Mouse (Mus musculus) heart, postnatal 0 days (tissue): ENCODE results near the gene Mapk14.

ENCODE experiments used
- CTCF ChIP-seq: IDR thresholded peaks from 2 replicates; pipeline ENCODE4 v1.5.1; 2016; ENCODE audit warnings: antibody characterized with exemption, control low read depth, low read depth
- EP300 ChIP-seq: IDR thresholded peaks from 2 replicates; pipeline ENCODE4 v1.6.1; 2016; ENCODE audit warnings: antibody characterized with exemption, low read depth

GRCm38 (mm10) chr17:28692341-28692710, 1.2 kb downstream of the Mapk14 start:
- TF ChIP-seq CTCF (no peak), EP300 (no peak)
